Mouse (Mus musculus) large intestine, adult 2 months (tissue): ENCODE measurements around the gene Hlx. TPM values are rescaled to one million over a fixed set of nuclear protein-coding genes. Genes with fewer than 3 reads are reported as not detected.

ENCODE experiments used
- DNase-seq: peaks from one replicate; pipeline ENCODE4 v3.0.0-alpha.2; 2012; ENCODE audit warnings: low read depth, low spot score
- WGBS: fragments of 180-500 bp; shearing (Covaris S2); methylation state at CpG from one replicate; pipeline ENCODE4 v1.1.7; 2018; 5-methylcytosine and 5-hydroxymethylcytosine counted together
- polyA plus RNA-seq: library from polyadenylated mRNA; depleted of rRNA; stranded (reverse); fragments of >200 nt; gene quantifications from 2 replicates; pipeline ENCODE4 v1.2.3, GENCODE M21; 2012; rRNA removed

Hlx gene
- 12.0 and 12.1 TPM in 2 replicates for polyA plus RNA-seq

DNA sequence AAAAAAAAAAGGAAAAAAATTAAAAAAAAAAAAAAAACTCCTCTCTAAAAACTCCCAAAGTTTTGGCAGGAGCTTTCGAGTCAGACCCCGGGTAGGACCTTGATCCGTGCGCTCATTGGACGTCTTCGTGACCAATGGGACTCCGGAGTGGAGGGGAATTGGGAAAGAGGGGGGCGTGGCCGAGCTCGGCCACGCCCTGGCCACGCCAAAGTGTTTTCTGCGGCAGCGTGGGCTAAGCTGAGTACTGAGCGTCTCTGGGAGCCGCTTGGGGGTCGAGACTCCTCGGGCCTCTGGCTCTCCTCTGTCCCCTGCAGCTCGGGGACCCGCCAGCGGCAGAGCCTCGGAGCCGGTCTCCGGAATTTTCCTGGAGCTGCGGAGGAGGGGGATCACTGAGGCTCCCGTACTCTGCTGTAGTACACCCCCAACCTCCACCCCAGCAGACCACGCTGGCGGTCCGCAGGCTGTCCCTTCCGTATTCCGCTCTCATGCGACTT lies at the start of gene Hlx:
TSS of gene Hlx (minus strand) at position 64 of the 494 bp plus-strand sequence.
- no peak for DNase-seq
- WGBS: under 1% methylated on average over 32 of the region's 32 CpGs

DNA sequence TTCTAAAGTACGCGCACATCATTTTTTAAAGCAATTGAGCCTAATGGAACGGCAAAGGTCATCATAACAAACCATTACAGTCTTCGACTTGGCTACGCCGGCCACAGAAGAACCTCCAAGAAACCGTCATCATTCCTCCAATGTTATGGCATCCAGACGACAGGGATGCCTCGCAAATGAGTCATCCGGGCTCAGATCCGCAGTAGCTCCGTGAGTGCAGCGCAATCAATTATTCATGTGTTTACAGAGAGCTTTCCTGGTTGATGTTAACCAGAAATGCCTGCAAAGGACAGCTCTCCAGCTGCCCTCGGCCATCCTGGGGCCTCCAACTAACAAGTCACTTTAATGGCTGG lies 49.7 kb upstream of the Hlx start:
- 35% methylated on average over 14 of the region's 14 CpGs for WGBS
- DNase-seq: no peak

DNA sequence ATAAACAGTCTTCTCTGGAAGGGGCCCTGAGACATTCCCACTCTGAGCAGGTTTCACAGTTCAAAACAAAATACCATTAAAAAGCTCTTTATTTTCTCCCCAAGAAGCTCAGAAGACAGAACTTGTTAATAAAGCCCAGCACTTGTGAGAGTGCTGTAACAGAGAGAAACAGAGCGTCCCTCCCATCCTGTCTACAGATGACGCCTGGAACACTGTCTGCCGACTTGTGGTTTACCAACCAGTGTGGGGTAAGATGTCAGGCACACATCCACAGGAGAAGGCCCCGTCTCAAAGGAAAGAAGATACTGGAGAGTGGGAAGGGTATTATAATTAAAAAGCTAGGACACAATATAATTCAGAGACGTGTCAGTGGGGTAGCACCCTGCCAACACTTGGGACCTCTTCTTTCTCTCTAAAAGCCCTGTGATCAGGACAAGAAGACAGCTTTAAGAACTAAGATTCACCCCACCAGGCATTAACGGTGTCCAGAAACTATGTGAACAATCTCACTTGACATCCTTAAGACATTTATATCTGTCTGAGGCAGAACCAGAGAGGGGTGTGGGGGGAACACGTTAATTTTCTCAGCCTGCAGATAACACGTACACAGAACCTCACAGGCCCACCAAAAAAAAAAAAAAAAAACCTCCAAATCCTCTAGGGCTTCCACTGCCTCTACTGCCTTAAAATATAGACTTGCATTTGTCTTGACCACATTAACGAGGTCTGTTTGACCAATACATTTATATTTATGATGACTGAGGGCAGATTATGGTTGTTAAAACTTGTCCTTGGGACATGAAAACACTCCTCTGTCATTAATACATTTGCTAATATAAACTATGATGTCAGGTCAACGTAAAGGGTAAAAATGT lies 49.1 kb upstream of the Hlx start:
- no peak for DNase-seq
- 62% methylated on average over 10 of the region's 10 CpGs for WGBS

DNA sequence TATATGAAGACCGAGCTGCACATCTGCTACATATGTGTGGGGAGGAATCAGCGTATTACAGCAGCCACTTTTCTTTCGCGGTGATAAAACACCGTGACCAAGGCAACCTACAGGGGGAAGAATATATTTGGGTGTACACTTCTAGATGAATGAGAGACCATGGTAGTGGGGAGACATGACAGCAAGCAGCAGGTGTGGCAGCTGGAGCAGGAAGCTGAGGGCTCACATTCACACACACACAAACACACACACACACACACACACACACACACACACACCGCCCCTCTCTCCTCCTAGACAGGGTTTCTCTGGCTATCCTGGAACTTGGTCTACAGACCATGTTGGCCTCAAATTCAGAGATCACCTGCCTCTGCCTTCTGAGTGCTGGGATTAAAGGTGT lies 45.7 kb upstream of the Hlx start:
- 93% methylated on average over 6 of the region's 6 CpGs for WGBS
- DNase-seq: no peak

DNA sequence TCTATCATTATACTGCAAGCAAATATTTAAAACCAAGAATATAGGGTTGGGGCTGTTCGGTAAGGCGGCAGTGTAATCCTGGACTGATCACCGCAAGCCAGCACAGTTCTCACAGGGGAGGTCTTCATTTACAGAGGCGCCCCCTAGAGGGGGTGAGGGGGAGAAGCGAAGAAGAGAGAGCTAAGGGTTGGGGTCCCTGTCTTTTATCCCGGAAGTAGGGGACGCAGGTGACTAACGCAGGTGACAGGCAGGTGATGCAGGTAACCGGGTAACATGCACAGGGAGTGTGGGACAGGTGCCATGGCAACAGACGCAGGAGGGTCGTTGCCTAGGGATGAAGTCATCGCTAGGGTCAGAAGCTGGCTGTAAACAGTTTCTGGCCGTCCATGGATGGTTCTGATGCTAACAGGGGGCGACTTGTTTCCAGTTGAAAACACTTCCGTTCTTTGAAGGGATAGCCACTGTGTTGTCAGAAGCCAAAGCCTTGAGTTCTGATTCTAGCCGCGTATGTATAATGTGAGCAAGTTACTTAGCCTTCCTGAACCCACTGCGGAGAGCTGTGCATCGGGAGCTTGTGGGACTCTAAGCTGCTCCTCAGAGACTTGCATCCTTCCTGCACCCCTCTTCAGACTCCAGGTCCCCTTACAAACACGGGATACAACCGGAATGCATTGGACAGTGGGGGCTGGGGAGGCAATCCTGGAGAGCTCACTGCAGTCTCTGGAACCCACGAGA lies 44.8 kb upstream of the Hlx start:
- DNase-seq: no peak
- 40% methylated on average over 22 of the region's 22 CpGs for WGBS

DNA sequence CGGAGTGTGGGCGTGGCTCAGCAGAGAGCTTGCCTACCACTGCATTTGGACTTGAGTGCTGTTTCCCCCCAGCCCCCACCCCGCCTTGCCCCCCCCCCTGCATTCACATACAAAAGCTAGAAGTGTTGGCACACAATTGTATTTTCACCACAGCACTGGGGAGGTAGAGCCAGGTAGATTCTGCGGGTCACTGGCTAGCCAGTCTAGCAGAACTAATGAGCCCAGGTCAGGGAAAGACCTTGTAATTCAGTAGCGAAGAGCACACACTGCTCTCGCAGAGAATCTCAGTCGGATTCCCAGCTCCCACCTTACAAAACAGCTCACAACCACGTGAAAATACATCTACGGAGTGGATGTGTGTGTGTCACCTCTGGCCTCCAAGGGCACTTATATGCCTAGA lies 42.9 kb upstream of the Hlx start:
- no peak for DNase-seq
- WGBS: 39% methylated on average over 9 of the region's 9 CpGs

DNA sequence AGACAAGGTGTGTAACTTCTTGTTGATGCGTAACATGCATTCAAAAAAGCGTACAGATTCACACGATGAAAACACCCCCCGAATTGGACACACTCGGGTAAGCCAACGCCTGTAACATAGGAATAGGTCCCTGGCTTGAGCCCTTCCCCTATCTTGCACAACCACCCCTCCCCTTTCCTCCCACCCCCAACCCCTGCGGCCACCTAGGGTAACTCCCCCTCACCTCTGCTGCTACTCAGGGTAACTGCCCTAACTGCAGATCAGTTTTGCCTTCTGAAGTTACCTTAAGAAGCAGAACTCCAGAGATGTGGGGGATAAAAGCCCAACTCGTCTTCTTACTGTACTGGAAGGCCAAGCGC lies 39.5 kb upstream of the Hlx start:
- WGBS: 23% methylated on average over 9 of the region's 9 CpGs
- no peak for DNase-seq

DNA sequence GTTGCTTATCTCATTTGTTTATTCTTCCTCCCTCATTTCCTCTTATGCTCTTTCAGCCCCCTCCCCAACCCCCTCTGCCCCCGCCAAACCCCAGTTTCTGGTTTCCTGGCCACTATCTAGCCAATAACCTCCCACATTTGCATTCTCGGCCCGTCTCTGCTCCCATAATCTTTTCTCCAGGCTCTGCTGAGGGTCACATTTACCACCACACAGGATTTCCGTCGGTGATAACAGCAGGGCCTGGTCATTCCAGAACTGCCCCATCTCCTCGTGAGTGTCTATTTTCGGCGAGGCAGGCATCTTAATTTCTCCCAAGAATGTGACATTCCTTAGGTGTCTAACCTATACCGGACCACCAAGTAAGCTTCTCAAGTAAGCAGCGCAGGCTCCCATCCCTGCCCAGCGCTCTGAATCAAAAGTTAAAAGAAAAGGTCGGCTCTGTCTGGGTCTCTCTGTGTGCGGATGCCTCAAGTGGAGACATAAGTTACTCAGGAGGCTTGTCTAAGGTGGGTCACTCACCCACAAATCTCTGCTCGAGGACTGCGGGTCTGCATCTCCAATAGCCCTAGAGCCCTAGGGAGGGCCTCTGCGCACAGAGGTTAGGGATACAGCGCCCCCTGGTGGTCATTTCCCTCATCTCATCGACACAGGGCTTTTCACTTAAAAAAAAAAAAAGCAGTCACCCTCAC lies 38.9 kb upstream of the Hlx start:
- 24% methylated on average over 18 of the region's 18 CpGs for WGBS
- DNase-seq: no peak

DNA sequence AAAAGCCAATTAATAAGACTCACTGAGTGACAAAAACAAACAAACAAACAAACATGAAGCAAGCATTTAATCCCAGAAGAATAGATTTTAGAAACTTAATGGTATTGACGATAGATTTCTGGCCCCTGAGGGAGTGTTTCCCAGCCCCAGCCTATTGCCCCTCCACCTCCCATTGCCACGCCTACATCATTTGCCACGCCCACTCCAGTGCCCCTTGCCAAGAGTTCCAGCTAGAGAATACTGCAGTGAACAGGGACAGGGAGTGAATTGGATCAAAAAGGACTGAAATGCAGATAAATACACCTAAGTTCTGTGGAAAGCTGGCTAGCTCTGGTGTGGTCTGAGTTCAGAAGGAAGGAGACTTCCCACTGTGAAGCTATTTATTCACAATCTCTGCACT lies 31.4 kb upstream of the Hlx start:
- WGBS: 35% methylated on average over 3 of the region's 3 CpGs
- DNase-seq: no peak

DNA sequence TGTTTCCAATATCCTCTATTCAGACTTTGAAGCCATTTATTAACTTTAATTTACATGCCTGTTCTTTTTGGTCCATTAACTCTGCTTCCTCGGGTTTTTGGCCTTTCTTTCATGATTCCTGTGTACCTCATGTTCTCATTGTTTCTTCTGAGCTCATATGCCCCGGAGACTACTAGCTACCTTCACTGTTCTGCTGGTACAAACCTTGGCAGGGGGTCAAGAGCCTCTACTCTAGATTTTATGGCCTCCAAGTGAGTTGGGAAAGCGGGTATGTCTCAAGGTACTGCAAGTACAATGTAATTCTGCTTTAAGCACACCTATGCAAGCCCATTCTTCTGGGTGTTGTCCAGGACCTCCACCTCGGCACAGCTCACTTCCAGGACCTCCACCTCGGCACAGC lies 30.5 kb upstream of the Hlx start:
- no peak for DNase-seq
- 56% methylated on average over 5 of the region's 5 CpGs for WGBS

DNA sequence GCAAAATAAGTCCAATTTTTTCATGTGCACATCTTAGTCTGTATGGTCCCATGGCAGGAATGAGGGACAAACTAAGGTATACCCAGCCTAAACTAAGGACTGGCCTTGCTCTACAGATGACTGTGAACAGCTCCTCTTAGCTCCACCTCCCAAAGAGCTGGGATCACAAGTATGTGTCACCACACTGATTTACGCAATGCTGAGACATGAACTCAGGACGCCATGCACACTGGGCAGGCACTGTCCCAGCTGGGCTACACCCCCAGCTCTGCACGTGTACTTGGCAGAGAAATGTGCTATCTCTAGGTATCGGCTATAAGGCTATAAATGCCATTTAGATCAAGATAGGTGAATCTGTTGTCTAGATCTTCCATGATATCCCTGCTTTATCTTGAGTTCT lies 29.6 kb upstream of the Hlx start:
- DNase-seq: no peak
- WGBS: 41% methylated on average over 4 of the region's 4 CpGs

DNA sequence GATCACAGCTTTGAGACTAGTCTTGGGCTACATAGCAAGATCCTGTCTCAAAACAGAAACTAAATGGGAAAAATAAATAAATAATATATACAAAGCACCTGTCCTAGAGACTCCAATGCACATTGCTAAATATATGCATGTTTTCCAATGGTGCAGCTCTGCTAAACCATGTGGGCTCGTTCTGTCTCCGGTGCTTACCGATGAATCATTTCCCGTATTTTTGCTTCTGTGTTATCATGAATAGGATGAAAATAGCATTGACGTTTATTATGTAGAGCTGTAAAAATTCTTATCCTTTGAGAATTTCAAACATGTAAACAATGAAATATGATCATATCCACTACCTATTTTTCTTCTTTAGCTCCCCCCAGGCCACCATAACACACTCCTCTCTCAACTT lies 20.3 kb upstream of the Hlx start:
- 57% methylated on average over 5 of the region's 5 CpGs for WGBS
- DNase-seq: no peak

DNA sequence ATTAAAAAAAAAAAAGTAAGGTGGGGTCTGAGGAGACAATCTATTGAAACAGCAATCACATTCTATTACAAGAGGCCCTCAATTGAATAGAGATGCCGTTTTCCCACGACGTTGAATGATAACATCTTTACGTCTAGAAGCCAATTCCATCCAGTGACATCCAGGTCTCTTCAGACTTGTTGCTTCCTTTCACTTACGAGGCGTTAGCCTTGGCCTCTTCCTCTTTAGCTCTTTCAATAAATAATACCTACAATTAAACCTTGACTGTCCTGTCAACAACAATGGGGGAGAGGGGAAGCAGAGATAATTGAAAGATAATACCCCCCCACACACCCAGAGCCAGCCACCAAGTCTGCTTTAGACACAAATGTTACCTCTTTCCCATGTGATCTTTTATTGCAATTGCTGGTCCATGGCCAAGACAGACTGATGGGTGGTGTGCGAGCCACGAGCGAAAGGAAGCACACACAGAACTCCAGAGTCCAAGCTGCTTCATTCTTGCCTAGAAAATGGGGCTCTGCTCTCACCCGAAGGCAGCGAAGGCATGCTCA lies 17.8 kb upstream of the Hlx start:
- no peak for DNase-seq
- WGBS: 59% methylated on average over 11 of the region's 11 CpGs

DNA sequence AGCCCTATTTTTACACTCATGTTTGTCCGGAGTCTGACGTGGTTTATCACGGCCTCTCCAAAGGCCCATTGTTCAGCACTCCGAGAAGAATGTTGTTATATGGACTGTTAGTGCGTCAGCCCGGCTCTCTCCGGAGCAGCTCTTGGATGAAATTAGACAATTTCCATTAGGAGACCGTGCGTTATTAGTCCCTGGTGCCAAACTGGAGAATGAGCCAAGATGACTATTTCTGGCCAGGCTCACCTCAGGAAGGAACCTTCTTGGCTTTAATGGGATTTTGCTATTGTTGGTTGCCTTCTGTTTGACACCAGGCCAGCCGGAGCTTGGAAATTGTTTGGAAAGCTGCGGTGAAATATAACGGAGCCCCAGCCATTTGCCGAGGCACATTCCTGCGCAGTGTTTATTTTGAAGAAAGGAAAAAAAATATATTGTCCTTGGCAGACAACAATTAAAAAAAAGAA lies 16.3 kb upstream of the Hlx start:
- no peak for DNase-seq
- WGBS: 45% methylated on average over 14 of the region's 14 CpGs

DNA sequence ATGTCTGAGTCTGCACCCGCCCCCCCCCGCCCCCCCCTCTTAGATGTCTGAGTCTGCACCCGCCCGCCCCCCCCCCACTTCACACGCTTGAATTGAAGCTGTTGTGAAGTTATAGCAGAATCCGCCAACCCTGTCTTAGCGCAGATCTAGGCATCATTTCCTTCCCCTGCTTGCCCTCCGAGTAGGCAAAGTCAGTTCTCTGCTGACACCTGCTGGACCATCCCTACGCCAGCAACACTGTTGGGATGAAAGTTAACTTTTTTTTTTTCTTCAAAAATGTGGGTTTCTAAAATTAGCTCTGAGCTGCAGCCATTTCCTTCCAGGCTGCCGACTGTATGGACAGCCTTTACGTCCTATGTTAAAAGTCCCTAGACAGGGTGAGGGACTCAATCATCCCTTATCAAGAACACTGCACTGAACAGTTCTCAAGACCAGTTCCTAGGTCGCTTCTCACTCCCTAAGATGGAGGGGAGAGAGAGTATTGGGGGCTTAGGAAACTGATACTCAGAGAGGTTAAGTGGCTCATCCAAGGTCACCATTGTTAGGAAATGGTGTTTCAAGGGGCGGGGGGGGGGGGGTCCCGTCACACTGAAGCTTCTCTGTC lies 5.6 kb upstream of the Hlx start:
- WGBS: 7% methylated on average over 14 of the region's 14 CpGs

DNA sequence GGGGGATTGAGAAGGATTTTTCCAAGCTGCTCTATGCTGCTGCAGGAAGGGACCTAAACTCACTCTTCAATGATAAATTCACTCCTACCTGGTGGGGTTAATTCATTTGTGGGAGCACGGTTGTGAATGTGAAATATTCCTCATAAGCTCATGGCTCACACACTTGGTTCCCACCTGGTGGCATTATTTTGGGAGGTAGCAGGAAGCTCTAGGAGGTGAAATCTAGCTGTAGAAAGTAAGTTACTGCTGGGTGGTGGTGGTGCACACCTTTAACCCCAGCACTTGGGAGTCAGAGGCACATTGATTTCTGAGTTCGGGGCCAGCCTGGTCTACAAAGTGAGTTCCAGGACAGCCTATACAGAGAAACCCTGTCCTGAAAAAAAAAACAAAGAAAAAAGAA lies 4.8 kb upstream of the Hlx start:
- no peak for DNase-seq
- 60% methylated on average over 2 of the region's 2 CpGs for WGBS

More for the DNA sequence above, 5.6 kb upstream of the Hlx start:
- DNase-seq: no peak

DNA sequence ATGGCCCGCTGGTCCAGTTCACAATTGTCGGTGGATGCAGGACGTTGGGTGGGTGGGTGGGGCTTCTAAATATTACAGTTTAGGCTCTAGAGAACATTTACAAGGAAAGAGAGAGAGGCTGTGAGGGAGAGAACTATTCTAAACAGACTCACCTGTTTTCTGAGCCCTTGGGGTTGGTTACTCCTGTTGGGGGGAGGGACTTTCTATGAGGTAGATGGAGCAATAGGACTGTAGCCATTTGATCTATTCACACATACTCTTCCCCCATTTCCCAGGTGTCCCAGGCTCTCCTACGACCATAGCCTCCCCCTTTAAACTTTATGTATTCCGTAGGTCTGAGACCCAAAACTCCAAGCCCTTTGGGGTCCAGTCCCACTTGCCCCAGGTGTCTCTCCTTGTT lies 3.8 kb upstream of the Hlx start:
- no peak for DNase-seq
- WGBS: 36% methylated on average over 5 of the region's 5 CpGs

DNA sequence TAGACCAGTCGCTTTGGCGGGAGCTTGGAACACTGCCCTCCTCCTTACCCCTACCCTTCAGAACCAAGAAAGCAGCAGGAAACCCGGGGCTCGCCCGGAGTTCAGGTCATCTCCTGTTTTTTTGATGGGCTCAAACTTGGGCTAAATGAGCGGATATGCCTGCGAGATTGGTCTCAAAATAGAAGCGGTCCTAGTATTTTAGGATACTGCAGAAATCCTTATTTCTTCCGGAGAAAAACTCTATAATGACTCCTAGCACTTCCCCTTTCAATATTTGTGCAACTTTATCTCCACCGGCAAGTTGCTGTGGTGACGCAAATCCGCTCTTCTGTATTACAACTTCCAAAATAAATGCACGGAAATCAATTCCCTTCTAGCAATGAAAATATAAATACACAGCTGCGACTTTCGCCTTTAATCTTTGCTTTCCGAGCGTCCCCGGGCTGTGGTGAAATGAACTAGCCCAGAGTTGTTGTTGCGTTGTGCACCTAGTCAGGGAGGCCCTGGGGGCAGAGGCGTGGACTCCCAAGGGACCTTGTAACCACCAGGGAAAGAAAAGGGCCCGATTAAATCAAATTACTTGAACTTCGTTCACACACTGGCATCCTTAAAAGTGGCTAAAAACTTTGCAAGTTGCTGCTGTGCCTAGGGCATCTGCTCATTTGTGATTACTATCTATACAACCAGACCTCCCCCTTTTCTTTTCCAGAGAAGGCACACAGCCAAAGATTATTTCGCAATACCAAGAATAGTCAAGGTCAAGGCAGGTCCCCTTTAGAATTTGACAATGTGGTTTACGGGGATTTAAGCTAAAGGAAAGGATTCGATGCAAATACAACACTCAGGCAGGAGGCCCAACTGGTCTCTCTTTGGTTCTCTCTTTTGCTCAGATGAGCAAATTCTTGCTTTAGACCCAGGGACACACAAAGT lies 2.8 kb upstream of the Hlx start:
- 22% methylated on average over 25 of the region's 25 CpGs for WGBS
- no peak for DNase-seq
